Mouse (Mus musculus) heart, adult 2 months (tissue): ENCODE measurements around the gene Palm. TPM values are rescaled to one million over a fixed set of nuclear protein-coding genes. Genes with fewer than 3 reads are reported as not detected.
A peak's percentile ranks its signal among the peaks of the same experiment; 100 is the strongest.

ENCODE experiments used
- DNase-seq, 2 experiments: peaks; one replicate each; pipeline ENCODE4 v3.0.0; 2021
- H3K27ac ChIP-seq: fragments of 200-600 bp; 2 replicates; pipeline ENCODE4 v1.8.1; 2022
- H3K27me3 ChIP-seq: fragments of 200-500 bp; 2 replicates; pipeline ENCODE4 v1.6.1; 2012; ENCODE audit warnings: mild to moderate bottlenecking, low read length, inconsistent platforms, mixed read lengths; ENCODE audit not compliant: control insufficient read depth, insufficient read depth
- H3K36me3 ChIP-seq: fragments of 200-500 bp; 2 replicates; pipeline ENCODE4 v1.6.1; 2012; ENCODE audit warnings: low read length, inconsistent platforms; ENCODE audit not compliant: control insufficient read depth, insufficient read depth
- H3K4me1 ChIP-seq: fragments of 200-500 bp; 2 replicates; pipeline ENCODE4 v1.6.1; 2011; ENCODE audit warnings: low read length; ENCODE audit not compliant: control insufficient read depth, insufficient read depth
- H3K4me3 ChIP-seq: fragments of 200-600 bp; 2 replicates; pipeline ENCODE4 v1.8.1; 2022
- H3K79me2 ChIP-seq: fragments of 200-500 bp; replicated peaks from 2 replicates; pipeline ENCODE4 v1.6.1; 2012; ENCODE audit warnings: mild to moderate bottlenecking, inconsistent platforms, low read length, moderate library complexity, mixed read lengths; ENCODE audit not compliant: control insufficient read depth, insufficient read depth
- H3K9ac ChIP-seq: fragments of 200-500 bp; 2 replicates; pipeline ENCODE4 v1.6.1; 2012; ENCODE audit warnings: low read depth, mild to moderate bottlenecking, control low read depth, inconsistent platforms, low read length, mixed read lengths
- CTCF ChIP-seq: fragments of 200-600 bp; IDR thresholded peaks from 2 replicates; pipeline ENCODE4 v1.8.1; 2022; ENCODE audit warnings: antibody characterized with exemption, mild to moderate bottlenecking, moderate library complexity
- EP300 ChIP-seq: fragments of 200-500 bp; IDR thresholded peaks from 2 replicates; pipeline ENCODE4 v1.6.1; 2011; ENCODE audit warnings: low read depth, low read length, control low read depth; ENCODE audit not compliant: insufficient read depth
- POLR2A ChIP-seq: fragments of 200-500 bp; IDR thresholded peaks from 2 replicates; pipeline ENCODE4 v1.6.1; 2011; ENCODE audit warnings: mild to moderate bottlenecking, low read depth, low read length, control low read depth; ENCODE audit not compliant: insufficient read depth
- WGBS: fragments of 180-500 bp; shearing (Covaris S2); methylation state at CpG from one replicate; pipeline ENCODE4 v1.1.7; 2018; 5-methylcytosine and 5-hydroxymethylcytosine counted together
- intact Hi-C: fragments of 180-260 bp; cut with DNase I; formaldehyde crosslinking; loops from one replicate; pipeline ENCODE4 v1.15.1; 2025
- microRNA-seq, 2 experiments: library from miRNA; unstranded; fragments of <30 nt; microRNA quantifications; one replicate each; pipeline ENCODE4 v1.2.0; 2021
- polyA plus RNA-seq: library from polyadenylated mRNA; depleted of rRNA; stranded (reverse); fragments of >200 nt; gene quantifications from 2 replicates; pipeline ENCODE4 v1.2.3, GENCODE M21; 2012; rRNA removed
- total RNA-seq, 2 experiments: library from RNA; stranded (reverse); gene quantifications; 2 replicates each; pipeline ENCODE4 v1.2.3; 2021

Palm gene
- total and polyA plus RNA-seq, 3 experiments = 31.4 to 55.6 (median 51.4) TPM

- no peak for DNase-seq
- H3K27ac ChIP-seq = no peak overlapping the region
- no peak overlapping the region for H3K4me3 ChIP-seq
- peaks cover 2% of the 10 kb centered on the region; the same call in 1 of the 2 replicates for H3K36me3 ChIP-seq
- 64% methylated on average over 10 of the region's 10 CpGs for WGBS
- peaks cover 13% of the 10 kb centered on the region for H3K4me1 ChIP-seq
- no peaks in the 10 kb centered on the region for H3K27me3 ChIP-seq
- intact Hi-C loops = no loop called here
- peaks cover 4% of the 10 kb centered on the region for H3K79me2 ChIP-seq
- TF ChIP-seq EP300 (no peak), POLR2A (no peak), CTCF (no peak)
- H3K9ac ChIP-seq = no peak overlapping the region
Measured at GRCm38 (mm10) chr10:79862925-79863324, 69.6 kb downstream of the Palm start.

- no peak for TF ChIP-seq CTCF
- no peak for TF ChIP-seq EP300
- no peak for TF ChIP-seq POLR2A
- Histone ChIP-seq H3K27ac (no peak overlapping the region), H3K36me3 (no peaks in the 10 kb centered on the region), H3K9ac (no peak overlapping the region), H3K27me3 (no peaks in the 10 kb centered on the region), H3K79me2 (peaks cover 4% of the 10 kb centered on the region), H3K4me1 (peaks cover 3% of the 10 kb centered on the region), H3K4me3 (no peak overlapping the region)
- intact Hi-C loops = loop anchor here (5.0 kb wide), 1 partner anchor 32 kb away; no protein-coding TSS in a partner anchor
- 64% methylated on average over 10 of the region's 10 CpGs for WGBS
- no peak for DNase-seq
Measured at GRCm38 (mm10) chr10:79864351-79865188, 71.2 kb downstream of the Palm start.

- intact Hi-C loops = loop anchor here (5.0 kb wide), 1 partner anchor 33 kb away; no protein-coding TSS in a partner anchor
- H3K27ac ChIP-seq = no peak overlapping the region
- H3K79me2 ChIP-seq = peaks cover 4% of the 10 kb centered on the region
- TF ChIP-seq POLR2A (no peak), CTCF (no peak), EP300 (no peak)
- H3K4me1 ChIP-seq = no peaks in the 10 kb centered on the region; the same call in 1 of the 2 replicates
- no peak overlapping the region for H3K4me3 ChIP-seq
- H3K9ac ChIP-seq = peak overlapping the region; percentile 16; the same call in 1 of the 2 replicates
- DNase-seq = no peak
- 42% methylated on average over 12 of the region's 12 CpGs for WGBS
- no peaks in the 10 kb centered on the region for H3K27me3 ChIP-seq
- H3K36me3 ChIP-seq = no peaks in the 10 kb centered on the region
Measured at GRCm38 (mm10) chr10:79865189-79865601, 71.8 kb downstream of the Palm start.

GRCm38 (mm10) chr10:79865801-79866295, 72.5 kb downstream of the Palm start:
- H3K27ac ChIP-seq = no peak overlapping the region
- intact Hi-C loops = loop anchor here (5.0 kb wide), 1 partner anchor 34 kb away; no protein-coding TSS in a partner anchor
- H3K27me3 ChIP-seq = no peaks in the 10 kb centered on the region
- TF ChIP-seq EP300 (no peak), CTCF (peak; percentile 68), POLR2A (no peak)
- H3K36me3 ChIP-seq = no peaks in the 10 kb centered on the region
- peak; percentile 42 to 50 for DNase-seq
- 23% methylated on average over 19 of the region's 19 CpGs for WGBS
- no peaks in the 10 kb centered on the region for H3K79me2 ChIP-seq
- peak overlapping the region; percentile 16 for H3K9ac ChIP-seq
- H3K4me3 ChIP-seq = no peak overlapping the region
- H3K4me1 ChIP-seq = no peaks in the 10 kb centered on the region; the same call in 1 of the 2 replicates

GRCm38 (mm10) chr10:79866601-79867000, 73.2 kb downstream of the Palm start:
- H3K27ac ChIP-seq = no peak overlapping the region
- no peaks in the 10 kb centered on the region for H3K79me2 ChIP-seq
- no peaks in the 10 kb centered on the region; the same call in 1 of the 2 replicates for H3K4me1 ChIP-seq
- TF ChIP-seq POLR2A = no peak
- no peak for TF ChIP-seq EP300
- TF ChIP-seq CTCF = no peak
- H3K27me3 ChIP-seq = no peaks in the 10 kb centered on the region
- DNase-seq = no peak
- no peak overlapping the region for H3K4me3 ChIP-seq
- no peak overlapping the region for H3K9ac ChIP-seq
- intact Hi-C loops = loop anchor here (5.0 kb wide), 1 partner anchor 34 kb away; no protein-coding TSS in a partner anchor
- WGBS = 78% methylated on average over 11 of the region's 11 CpGs
- no peaks in the 10 kb centered on the region for H3K36me3 ChIP-seq

Small RNA genes within 50 kb of the gene (microRNA-seq; reads per million reads assigned to microRNA genes)
- gene Mir6910 = 0 to 1.1 reads per million in 2 experiments

Other genes starting within 250 kb of the Palm start
Only the 30 nearest of the 34 such genes appear.
- under 1 TPM in 1 of 2 experiments, not detected in 1; 0.10 TPM for gene C2cd4c, start 179.5 kb upstream of the Palm start, total RNA-seq
- gene C2cd4c, start 179.5 kb upstream of the Palm start, polyA plus RNA-seq = 0.02 and 0.09 TPM in 2 replicates
- 1 to 10 TPM; 1.9 to 2.1 TPM for gene Shc2, start 155.7 kb upstream of the Palm start, total RNA-seq
- 2.9 and 3.7 TPM in 2 replicates for gene Shc2, start 155.7 kb upstream of the Palm start, polyA plus RNA-seq
- gene Odf3l2, start 147.8 kb upstream of the Palm start, total RNA-seq = not detected
- gene Odf3l2, start 147.8 kb upstream of the Palm start, polyA plus RNA-seq = not detected in 2 replicates
- not detected for gene Madcam1, start 129.0 kb upstream of the Palm start, total RNA-seq
- gene Madcam1, start 129.0 kb upstream of the Palm start, polyA plus RNA-seq = not detected in 2 replicates
- gene Tpgs1, start 124.2 kb upstream of the Palm start, total RNA-seq = 10 to 100 TPM; 16.5 to 18.8 TPM
- gene Tpgs1, start 124.2 kb upstream of the Palm start, polyA plus RNA-seq = 18.0 and 28.1 TPM in 2 replicates
- 100 to 1,000 TPM; 196 to 216 TPM for gene Cdc34, start 111.4 kb upstream of the Palm start, total RNA-seq
- gene Cdc34, start 111.4 kb upstream of the Palm start, polyA plus RNA-seq = 352 and 397 TPM in 2 replicates
- gene Gzmm, start 104.6 kb upstream of the Palm start, total RNA-seq = 1 to 10 TPM; 6.4 to 6.5 TPM
- 7.4 and 9.2 TPM in 2 replicates for gene Gzmm, start 104.6 kb upstream of the Palm start, polyA plus RNA-seq
- gene Bsg, start 89.1 kb upstream of the Palm start, total RNA-seq = 1,000 to 10,000 TPM; 1,364 to 1,491 TPM
- 1,570 and 1,684 TPM in 2 replicates for gene Bsg, start 89.1 kb upstream of the Palm start, polyA plus RNA-seq
- gene Hcn2, start 76.9 kb upstream of the Palm start, total RNA-seq = 10 to 100 TPM; 17.0 to 17.5 TPM
- gene Hcn2, start 76.9 kb upstream of the Palm start, polyA plus RNA-seq = 23.8 and 33.5 TPM in 2 replicates
- 10 to 100 TPM; 42.2 to 44.7 TPM for gene Polrmt, start 47.0 kb upstream of the Palm start, total RNA-seq
- 47.0 and 52.3 TPM in 2 replicates for gene Polrmt, start 47.0 kb upstream of the Palm start, polyA plus RNA-seq
- not detected for gene Fgf22, start 38.5 kb upstream of the Palm start, total RNA-seq
- not detected in 2 replicates for gene Fgf22, start 38.5 kb upstream of the Palm start, polyA plus RNA-seq
- 10 to 100 TPM; 22.9 to 23.6 TPM for gene Rnf126, start 26.6 kb upstream of the Palm start, total RNA-seq
- gene Rnf126, start 26.6 kb upstream of the Palm start, polyA plus RNA-seq = 41.4 and 48.0 TPM in 2 replicates
- gene Fstl3, start 16.3 kb upstream of the Palm start, total RNA-seq = 1 to 10 TPM; 3.8 to 4.7 TPM
- 9.7 and 11.9 TPM in 2 replicates for gene Fstl3, start 16.3 kb upstream of the Palm start, polyA plus RNA-seq
- gene Prss57, start 2.6 kb upstream of the Palm start, total RNA-seq = not detected
- gene Prss57, start 2.6 kb upstream of the Palm start, polyA plus RNA-seq = 0.08 and 0.20 TPM in 2 replicates
- under 1 TPM; 0.50 to 0.52 TPM for gene Misp, start 27.4 kb downstream of the Palm start, total RNA-seq
- gene Misp, start 27.4 kb downstream of the Palm start, polyA plus RNA-seq = 0.26 and 0.82 TPM in 2 replicates
- 10 to 100 TPM; 43.9 to 51.8 TPM for gene Ptbp1, start 60.9 kb downstream of the Palm start, total RNA-seq
- 47.5 and 52.6 TPM in 2 replicates for gene Ptbp1, start 60.9 kb downstream of the Palm start, polyA plus RNA-seq
- gene Prtn3, start 80.9 kb downstream of the Palm start, total RNA-seq = 1 to 10 TPM in 1 of 2 experiments, under 1 TPM in 1; 0.55 to 1.2 TPM
- gene Prtn3, start 80.9 kb downstream of the Palm start, polyA plus RNA-seq = 0.84 TPM in 1 of 2 replicates, not detected in the other
- under 1 TPM; 0.20 to 0.31 TPM for gene Plppr3, start 81.1 kb downstream of the Palm start, total RNA-seq
- 0.50 and 0.80 TPM in 2 replicates for gene Plppr3, start 81.1 kb downstream of the Palm start, polyA plus RNA-seq
- not detected for gene Elane, start 92.7 kb downstream of the Palm start, total RNA-seq
- gene Elane, start 92.7 kb downstream of the Palm start, polyA plus RNA-seq = 0.23 TPM in 1 of 2 replicates, not detected in the other
- 10 to 100 TPM; 22.9 to 98.7 TPM for gene Cfd, start 97.3 kb downstream of the Palm start, total RNA-seq
- 85.9 and 490 TPM in 2 replicates for gene Cfd, start 97.3 kb downstream of the Palm start, polyA plus RNA-seq
- gene Med16, start 115.4 kb downstream of the Palm start, total RNA-seq = 10 to 100 TPM; 40.8 to 54.1 TPM
- gene Med16, start 115.4 kb downstream of the Palm start, polyA plus RNA-seq = 54.9 and 62.4 TPM in 2 replicates
- not detected for gene Gm26602, start 117.3 kb downstream of the Palm start, total RNA-seq
- not detected in 2 replicates for gene Gm26602, start 117.3 kb downstream of the Palm start, polyA plus RNA-seq
- gene Kiss1r, start 123.4 kb downstream of the Palm start, total RNA-seq = under 1 TPM; 0.10 to 0.25 TPM
- gene Kiss1r, start 123.4 kb downstream of the Palm start, polyA plus RNA-seq = 0.79 and 1.5 TPM in 2 replicates
- gene R3hdm4, start 127.6 kb downstream of the Palm start, total RNA-seq = 10 to 100 TPM; 82.4 to 85.6 TPM
- 119 and 123 TPM in 2 replicates for gene R3hdm4, start 127.6 kb downstream of the Palm start, polyA plus RNA-seq
- 1 to 10 TPM; 1.3 to 1.5 TPM for gene Arid3a, start 133.5 kb downstream of the Palm start, total RNA-seq
- 0.88 and 1.7 TPM in 2 replicates for gene Arid3a, start 133.5 kb downstream of the Palm start, polyA plus RNA-seq
- 10 to 100 TPM; 27.8 to 29.4 TPM for gene Wdr18, start 166.6 kb downstream of the Palm start, total RNA-seq
- gene Wdr18, start 166.6 kb downstream of the Palm start, polyA plus RNA-seq = 31.7 and 32.2 TPM in 2 replicates
- gene Grin3b, start 177.1 kb downstream of the Palm start, total RNA-seq = under 1 TPM; 0.20 to 0.31 TPM
- 0.20 and 0.29 TPM in 2 replicates for gene Grin3b, start 177.1 kb downstream of the Palm start, polyA plus RNA-seq
- 100 to 1,000 TPM; 109 to 124 TPM for gene Tmem259, start 190.8 kb downstream of the Palm start, total RNA-seq
- 184 and 220 TPM in 2 replicates for gene Tmem259, start 190.8 kb downstream of the Palm start, polyA plus RNA-seq
- 10 to 100 TPM; 30.2 to 39.3 TPM for gene Cnn2, start 195.0 kb downstream of the Palm start, total RNA-seq
- 52.5 and 60.7 TPM in 2 replicates for gene Cnn2, start 195.0 kb downstream of the Palm start, polyA plus RNA-seq
- gene Abca7, start 202.9 kb downstream of the Palm start, total RNA-seq = 1 to 10 TPM; 6.6 to 8.0 TPM
- 9.2 and 10.8 TPM in 2 replicates for gene Abca7, start 202.9 kb downstream of the Palm start, polyA plus RNA-seq